Mouse (Mus musculus): ENCODE measurements around the gene Hmbs.
"Not testable (repeated sequence)": the region's sequence is repeated elsewhere in the genome, so short reads cannot be mapped to it uniquely, and the experiment has no call there.

The Hmbs gene

DNA sequence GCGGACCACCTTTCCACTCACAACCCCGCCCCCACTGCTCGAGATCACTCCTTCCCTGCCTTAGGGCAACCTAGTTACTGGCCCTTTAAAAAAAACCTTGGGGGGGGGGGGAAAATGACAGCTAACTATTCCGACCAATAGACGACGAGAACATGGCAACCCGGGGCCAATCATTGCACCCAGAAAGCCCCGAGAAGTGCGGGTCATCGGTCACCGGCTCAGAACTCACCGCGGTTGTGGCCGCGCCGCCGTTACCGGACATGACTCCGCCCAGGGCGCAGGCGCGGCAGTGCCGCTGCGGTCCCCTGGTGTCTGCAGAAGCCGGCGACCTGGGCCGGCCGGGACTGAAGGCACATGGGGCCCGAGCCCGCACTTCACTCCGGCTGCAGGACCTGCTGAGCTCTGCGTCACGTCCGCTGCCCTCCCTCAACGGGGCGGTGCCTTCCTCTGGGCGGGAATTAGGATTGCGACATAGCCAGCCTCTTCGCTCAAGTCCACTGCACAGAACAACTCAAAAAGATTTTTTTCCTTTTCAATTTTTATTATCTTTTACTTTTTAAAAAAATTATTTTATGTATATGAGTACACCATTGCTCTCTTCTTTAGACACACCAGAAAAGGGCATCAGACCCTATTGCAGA is at the start of gene Hmbs:
Gene Hmbs (minus strand): TSS at position 448 of the 641 bp plus-strand sequence.
- peak; percentile 96 for DNase-seq (ENCODE audit: low read depth, low spot score)

DNA sequence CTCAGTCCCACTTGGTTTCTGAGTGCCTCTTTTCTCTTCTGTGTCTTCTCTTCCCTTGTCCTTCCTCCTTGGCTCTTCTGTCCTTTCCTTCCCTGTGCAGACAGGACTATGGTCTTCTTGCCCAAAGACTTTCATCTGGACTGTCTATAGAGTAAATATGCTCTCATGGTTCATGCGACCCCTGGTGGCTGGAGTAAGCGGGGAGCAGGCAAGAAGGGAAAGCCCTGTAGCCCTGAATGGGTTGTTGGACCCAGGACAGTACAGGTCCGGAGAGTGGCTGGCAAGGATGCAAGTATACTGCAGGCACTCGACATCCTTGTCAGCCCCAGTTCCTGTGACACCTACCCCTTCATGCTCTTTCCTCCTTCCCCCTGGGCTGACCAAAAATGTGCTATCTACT is 47.4 kb upstream of the Hmbs start:
- peak; percentile 60 for DNase-seq (ENCODE audit: low read depth, low spot score)

DNA sequence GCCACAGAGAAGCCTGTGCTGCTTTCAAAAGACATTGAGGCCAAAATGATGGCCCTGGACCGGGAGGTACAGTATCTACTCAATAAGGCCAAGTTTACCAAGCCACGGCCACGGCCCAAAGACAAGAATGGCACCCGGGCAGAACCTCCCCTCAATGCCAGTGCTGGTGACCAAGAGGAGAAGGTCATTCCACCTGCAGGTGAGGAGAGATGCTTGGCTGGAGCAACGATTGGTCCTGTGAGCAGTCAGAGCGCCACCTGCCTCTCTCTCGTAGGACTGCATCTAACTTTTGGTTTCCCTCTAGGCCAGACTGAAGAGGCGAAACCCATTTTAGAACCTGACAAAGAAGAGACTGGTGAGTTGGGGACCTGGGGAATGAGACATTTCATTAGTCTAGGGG is 45.2 kb upstream of the Hmbs start:
- peak; percentile 67 for DNase-seq (ENCODE audit: low read depth, low spot score)

DNA sequence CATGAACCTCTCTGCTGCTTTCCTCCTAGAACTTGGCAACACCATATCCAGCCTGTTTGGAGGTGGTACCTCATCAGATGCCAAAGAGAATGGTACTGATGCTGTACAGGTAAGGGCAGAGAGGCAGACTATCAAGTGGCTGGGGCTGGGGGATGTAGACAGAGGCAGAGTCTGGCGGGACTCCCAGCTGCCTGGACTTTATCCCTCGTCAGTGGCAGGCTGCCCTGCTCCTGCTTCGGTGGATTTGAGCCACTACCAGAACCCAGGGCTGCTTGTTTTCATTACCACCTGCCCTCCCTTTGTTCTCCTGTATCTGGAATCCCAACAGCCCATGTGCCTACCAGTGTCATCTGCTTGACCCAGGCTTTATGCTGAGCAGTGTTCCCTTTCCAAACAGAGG is 43.2 kb upstream of the Hmbs start:
- no peak for DNase-seq (ENCODE audit: low read depth, low spot score)

DNA sequence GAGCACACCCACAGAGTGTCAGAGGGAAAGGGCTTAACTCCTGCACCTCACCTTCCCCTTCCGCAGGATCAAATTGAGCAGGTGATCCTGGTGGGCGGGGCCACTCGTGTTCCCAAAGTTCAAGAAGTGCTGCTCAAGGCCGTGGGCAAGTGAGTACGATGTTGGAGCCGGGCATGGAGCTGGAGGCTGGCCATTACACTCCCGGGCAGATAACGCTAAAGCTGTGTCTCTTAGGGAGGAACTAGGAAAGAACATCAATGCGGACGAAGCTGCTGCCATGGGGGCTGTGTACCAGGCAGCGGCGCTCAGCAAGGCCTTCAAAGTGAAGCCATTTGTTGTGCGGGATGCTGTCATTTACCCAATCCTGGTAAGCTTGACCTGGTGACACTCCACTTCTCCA is 40.6 kb upstream of the Hmbs start:
- DNase-seq (ENCODE audit: low read depth, low spot score) = no peak

DNA sequence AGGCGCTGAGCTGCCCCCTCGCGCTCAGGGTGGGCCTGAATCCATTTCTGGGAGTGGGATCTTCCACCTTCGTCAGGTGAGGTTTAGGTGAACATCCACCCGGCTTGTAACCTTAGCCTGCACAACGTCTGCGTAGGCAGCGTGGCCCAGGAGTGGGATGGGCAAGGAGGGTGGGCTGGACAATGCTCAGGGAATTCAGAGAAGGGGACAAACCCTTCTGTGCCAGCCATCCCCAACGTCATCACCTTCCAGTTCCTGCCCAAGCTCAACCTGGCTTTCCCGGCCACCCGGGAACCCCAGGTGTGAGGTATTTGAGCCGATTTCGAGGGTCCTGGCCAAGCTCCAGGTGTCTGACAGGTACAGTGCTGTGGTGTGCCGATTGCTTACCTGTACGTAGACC is 35.8 kb upstream of the Hmbs start:
- DNase-seq (ENCODE audit: low read depth, low spot score) = no peak

DNA sequence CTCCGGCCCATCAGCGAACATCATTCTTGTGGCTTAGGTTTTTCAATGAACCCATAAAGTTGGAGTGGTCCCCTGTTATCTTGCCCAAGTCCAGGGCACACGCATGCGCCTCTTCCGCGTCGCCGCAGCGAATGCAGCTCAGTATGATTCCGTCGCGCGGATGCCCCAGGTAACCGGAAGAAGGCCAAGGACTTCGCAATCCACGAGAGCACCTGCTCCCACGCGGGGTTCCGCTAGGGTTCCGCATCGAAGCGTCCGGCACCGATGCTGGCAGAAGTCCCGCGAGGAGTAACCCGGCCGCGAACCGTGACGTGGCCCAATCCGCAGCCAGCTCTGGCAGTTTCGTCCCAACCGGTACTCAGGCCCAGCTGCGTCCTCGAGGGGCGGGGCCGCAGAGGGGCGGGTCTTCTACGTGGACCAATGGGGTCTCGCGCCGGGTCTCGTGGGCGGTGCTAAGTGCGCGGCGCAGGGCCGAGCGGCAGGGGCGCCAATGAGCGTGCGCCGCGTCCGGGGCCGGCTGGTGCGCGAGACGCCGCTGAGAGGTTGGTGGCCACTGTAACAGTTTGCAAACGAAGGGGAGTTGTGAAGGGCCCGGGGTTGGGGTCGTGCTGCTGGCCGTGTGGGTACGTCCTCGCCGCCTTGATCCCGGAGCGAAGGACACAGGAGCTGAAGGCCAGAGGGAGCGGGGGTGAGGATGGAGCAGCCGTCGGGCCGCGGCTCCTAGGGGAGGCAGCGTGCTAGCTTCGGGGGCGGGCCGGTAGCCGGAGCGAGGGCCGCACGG is 35.2 kb upstream of the Hmbs start, which contains the start of gene Hyou1:
Gene Hyou1 (plus strand): TSS at position 437 of the 781 bp plus-strand sequence.
- DNase-seq (ENCODE audit: low read depth, low spot score) = peak; percentile 100

DNA sequence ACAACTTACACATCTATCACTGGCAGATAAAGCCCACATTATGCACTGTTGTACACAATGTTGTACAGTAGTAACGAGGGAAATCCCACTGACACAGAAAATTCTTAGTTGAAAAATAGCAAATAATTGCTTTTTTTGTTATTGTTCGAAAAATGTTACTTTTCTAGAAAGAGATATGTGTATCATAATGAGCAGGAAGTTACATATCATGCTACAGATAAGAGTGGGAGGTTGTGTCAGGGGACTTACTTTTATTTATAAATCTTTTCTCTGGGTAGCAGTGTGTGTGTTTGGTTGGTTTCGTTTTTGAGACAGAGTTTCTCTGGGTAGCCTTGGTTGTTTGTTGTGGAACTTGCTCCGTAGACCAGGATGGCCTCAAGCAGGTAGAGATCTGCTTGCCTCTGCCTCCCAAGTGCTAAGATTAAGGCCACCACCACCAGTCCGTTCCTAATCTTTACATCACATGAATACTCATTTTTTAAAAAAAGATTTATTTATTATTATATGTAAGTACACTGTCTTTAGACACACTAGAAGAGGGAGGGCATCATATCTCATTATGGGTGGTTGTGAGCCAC is 34.2 kb upstream of the Hmbs start:
- peak; percentile 59 for DNase-seq (ENCODE audit: low read depth, low spot score)

DNA sequence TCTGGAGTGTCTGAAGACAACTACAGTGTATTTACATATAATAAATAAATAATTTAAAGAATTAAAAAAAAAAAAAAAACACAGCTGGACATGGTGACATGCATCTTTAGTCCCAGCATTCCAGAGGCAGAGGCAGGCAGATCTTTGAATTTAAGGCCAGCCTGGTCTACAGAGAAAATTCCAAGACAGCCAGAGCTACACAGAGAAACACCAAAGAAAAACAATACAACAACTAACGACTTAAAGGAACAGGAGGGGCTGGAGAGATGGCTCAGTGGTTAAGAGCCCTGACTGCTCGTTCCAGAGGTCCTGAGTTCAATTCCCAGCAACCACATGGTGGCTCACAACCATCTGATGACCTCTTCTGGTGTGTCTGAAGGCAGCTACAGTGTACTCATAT is 33.3 kb upstream of the Hmbs start:
- DNase-seq (ENCODE audit: low read depth, low spot score) = peak; percentile 24

DNA sequence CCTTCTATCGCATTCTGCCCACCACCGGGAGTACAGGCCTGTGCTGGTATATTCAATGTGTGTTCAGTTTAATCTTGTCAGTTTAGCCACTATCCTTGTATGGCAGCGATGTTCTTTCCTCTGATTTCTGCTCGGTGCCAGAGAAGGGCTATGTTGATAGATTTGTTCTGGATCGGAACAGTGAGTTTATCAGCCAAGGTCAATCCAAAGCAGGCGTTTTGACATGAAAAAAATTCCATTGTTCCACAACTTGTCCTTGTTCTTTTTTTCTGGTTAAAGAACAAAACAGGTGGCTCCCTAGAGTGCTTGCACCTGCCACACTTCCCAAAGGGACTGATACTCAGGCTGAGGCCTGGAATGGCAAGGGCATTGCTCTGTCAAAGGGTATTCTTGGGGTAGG is 32.1 kb upstream of the Hmbs start:
- no peak for DNase-seq (ENCODE audit: low read depth, low spot score)

DNA sequence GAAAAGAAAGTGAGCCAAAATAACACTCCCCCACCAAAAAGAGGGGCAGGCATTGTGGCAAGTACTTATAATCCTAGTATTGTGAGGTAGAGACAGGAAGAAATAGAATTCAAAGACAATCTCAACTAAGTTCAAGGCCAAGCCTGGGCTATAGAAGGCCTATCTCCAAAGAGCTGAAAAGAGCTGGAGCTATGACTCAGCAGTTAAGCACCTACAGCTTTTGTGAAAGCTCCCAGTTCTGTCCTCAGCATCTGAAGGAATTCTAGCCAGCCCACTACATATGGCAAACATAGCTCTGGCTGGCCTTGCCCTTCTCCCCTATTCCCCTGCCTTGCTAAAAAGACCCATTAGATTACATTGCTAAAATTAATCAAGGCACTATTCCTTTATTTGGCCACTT is 29.4 kb upstream of the Hmbs start:
- no peak for DNase-seq (ENCODE audit: low read depth, low spot score)

DNA sequence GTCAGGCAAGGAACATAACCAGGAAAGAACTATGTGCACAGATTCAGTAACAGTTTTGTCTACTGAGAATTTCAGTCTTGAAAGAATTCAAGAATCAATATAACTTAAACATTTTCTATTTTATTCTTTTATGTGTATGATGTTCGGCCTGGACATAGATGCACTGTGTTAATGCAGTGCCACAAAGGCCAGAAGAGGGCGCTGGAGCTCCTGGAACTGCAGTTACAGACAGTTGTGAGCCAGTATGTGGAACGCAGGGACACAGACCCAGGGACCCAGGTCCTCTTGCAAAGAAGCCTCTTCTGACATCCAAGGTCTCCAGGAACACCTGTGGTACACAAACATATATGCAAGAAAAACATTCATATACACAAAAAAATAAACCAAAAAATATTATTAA is 20.5 kb upstream of the Hmbs start:
- peak; percentile 76 for DNase-seq (ENCODE audit: low read depth, low spot score)

DNA sequence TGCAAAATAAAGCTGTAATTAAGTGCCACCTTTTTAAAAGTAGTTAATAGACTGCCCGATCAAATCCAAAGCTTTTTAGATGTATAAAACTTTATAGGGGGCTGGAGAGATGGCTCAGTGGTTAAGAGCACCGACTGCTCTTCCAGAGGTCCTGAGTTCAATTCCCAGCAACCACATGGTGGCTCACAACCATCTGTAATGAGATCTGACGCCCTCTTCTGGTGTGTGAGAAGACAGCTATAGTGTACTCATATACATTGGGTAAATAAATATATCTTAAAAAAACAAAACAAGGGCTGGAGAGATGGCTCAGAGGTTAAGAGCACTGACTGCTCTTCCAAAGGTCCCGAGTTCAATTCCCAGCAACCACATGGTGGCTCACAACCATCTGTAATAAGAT is 17.9 kb upstream of the Hmbs start:
- not testable (repeated sequence) for DNase-seq (ENCODE audit: low read depth, low spot score)

DNA sequence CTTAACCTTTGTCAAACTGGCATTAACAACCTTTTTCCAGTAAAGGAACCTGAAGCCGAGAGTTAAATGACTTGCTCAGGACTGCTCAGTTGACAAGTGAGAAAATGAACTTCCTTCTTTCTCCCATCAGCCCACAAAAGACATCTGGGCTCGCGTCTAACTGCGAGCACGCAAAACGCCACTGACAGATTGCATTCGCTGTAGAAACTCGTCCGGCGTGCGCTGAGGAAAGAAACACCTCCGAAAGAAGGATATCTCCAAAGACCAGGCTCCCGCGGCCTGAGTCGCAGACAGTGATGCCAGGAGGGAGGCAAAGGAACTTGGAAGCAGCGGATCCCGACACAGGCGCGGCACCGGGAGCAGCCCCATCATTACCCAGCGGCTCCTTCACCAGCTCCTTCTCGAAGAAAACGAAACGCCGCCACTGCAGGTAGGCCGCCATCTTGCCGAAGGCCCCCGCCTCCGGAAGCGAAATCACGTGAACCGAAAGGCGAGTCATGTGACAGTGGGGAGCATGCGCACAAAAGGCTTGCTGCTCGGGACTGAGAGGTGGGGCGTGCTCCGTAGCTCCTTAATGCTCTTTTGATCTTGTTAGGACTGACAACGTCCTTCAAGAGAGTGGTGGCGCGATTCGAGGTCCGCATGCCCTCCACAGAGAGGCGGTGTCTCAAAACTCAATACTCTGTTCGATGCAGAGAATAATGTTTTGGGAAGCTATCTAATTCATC is 17.3 kb upstream of the Hmbs start, which contains the start of gene Vps11:
Gene Vps11 (minus strand): TSS at position 481 of the 728 bp plus-strand sequence.
- DNase-seq (ENCODE audit: low read depth, low spot score) = peak; percentile 98

DNA sequence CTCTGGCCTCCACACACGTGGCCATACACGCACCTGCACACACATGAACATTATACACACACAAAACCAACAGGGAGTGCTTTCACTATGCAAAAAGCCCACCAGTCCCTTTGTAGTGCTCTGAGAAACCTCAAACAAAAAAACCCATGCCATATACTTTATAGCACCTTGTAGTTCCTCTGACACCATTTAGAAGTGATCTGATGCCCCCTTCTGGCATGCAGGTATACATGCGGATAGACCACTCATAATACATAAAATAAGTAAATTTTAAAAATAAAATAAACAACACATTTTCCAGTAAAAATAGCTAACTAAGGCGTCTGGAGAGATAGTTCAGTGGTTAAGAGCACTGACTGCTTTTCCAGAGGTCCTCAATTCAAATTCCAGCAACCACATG is 13.2 kb upstream of the Hmbs start:
- peak; percentile 63 for DNase-seq (ENCODE audit: low read depth, low spot score)

DNA sequence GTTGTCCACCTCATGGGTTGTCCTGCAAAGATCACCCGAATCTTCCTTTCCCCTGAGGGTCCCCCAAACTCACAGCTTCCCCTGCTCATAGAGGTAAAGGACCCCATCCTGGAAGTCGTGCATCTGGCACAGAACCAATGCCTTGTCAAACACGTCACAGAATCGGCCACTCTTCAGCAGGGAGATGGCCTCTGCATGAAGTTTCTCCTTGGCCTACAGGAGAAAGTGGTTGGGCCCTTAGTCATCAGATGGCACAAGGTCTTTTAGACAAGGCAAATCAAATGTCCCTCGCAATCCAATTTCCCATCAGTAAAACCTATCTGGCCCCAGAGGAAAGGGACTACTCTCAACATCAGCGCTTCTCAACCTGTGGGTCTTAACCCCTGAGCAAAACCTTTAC is 9.1 kb upstream of the Hmbs start:
- DNase-seq (ENCODE audit: low read depth, low spot score) = no peak

DNA sequence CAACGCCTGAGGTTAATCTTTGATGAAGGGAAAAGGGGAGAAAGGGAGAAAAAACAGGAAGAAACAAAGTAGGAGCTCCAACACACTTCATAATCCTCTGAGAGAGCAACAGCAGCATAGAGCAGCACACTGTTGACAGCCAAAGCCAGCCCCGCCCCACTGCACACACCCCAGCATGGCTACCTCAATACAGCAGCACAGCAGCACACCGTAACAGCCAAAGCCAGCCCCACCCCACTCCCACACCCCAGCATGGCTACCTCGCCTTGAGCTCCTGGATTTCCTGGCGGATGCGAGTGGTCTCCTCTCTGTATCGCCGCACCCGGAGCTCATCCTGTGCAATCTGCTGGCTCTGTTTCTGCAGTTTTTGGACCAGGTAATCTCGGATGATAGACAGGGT is 8.3 kb upstream of the Hmbs start:
- no peak for DNase-seq (ENCODE audit: low read depth, low spot score)

DNA sequence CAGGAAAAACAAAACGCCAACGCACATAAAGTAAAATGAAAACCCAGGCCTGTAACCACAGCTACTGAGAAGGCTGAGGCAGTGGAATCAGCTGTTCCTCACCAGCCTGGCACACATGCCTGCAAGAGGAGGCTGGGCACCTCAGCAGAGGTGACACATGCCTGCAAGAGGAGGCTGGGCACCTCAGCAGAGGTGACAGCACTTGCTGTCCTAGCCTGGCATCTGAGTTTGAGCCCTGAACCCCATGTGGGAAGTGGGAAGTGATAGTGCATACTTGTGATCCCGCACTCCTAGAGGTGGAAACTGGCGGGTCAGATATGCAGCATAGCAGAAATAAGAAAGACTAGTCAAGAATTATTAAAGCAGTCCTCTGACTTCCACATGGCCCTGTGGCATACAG is 7.4 kb upstream of the Hmbs start:
- DNase-seq (ENCODE audit: low read depth, low spot score) = no peak

DNA sequence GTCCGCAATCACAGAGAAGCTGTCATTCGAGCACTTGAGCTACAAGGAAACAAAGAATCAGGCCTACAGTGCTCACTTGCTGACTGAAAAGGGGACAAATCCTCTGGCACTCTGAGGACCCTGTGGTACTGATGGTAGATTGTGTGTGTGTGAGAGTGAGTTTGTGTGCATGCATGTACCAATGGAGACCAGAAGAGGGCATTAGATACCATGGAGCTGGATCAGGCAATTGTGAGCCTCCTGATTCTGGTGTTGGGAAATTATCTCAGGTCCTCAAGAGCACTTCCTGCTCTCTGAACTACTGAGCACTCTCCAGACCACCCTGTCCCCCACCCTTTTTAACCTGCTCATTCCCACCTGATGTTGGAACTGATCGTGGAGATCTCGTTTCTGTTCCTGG is 4.5 kb upstream of the Hmbs start:
- DNase-seq (ENCODE audit: low read depth, low spot score) = no peak

DNA sequence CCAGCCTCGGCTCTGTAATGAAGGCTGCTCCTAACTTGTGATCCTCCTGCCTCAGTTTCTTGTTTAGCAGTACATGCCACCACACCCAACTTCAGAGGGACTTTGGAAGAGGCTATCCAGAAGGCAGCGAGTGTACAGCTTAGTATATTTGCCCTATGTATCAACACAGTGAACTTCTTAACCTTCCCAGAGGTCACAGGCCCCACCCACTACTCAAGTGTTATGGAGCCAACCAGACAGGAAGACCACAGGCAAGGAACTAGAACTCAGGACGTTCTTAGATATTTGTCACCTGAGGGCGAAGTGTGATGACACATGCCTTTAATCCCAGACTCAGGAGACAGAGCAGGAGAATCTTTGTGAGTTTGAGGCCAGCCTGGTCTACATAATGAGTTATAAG is 3.6 kb upstream of the Hmbs start:
- no peak for DNase-seq (ENCODE audit: low read depth, low spot score)

DNA sequence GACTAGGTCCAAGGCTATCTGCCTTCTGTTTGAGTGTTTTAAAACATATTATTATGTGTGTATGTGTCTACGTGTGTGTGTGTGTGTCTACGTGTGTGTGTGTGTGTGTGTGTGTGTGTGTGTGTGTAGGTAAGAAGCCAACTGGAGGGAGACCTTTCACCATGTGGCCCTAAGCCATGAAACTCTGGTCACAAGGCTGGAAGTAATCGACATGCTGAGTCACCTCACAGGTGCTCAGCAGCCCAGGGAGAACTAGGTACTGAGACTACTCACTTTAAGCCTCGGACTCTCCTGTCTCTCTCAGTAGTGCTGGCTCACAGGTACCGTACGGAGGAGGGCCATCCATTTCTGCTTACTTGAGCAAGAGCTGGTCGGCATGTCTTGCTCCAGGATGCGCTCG is 3.1 kb upstream of the Hmbs start:
- DNase-seq (ENCODE audit: low read depth, low spot score) = no peak

All from A20 (cell line).